ENCODE assay signal across 26 mouse cellular contexts in the genomic region with DNA sequence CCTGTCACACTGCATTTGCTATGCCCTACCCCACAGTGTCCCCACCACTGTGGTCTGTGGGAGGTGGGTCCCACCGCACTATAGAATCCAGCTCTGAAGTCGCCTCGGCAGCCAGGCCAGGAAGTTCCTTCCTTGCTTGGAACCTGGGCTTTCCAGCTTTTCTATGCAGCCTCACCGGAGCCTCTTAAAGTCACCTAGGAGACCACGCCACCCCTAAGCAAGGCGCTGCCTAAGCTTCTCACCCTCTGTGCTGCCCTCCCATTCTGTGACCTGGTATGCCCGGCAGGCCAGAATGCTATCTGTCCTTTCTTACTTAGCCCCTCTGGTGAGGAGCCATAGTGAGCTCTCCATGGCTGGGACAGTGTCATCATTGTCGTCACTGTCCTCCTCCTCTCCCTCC. TPM values are rescaled to one million over a fixed set of nuclear protein-coding genes. Genes with fewer than 3 reads are reported as not detected.
DNase-seq lines count a peak whose midpoint lies in the region; ATAC-seq and TF ChIP-seq lines count a peak whose summit lies in the region.
"Had no signal": no experiment of that assay in that cellular context is flagged by ENCODE, and none has a peak within 500 bp of the region (broad histone marks: within the 10 kb centered on the region; RNA-seq: fewer than 3 reads in every experiment).

No protein-coding gene starts in this region.

- H3K4me2 ChIP-seq in embryonic facial prominence, embryonic 13.5 days, result no peak overlapping the region
- H3K4me2 ChIP-seq in lung, embryonic 14.5 days, result no peak overlapping the region
- no peak overlapping the region for H3K4me2 ChIP-seq in kidney, embryonic 16.5 days (replicated peaks; ENCODE audit: low read depth, low read length)
- H3K4me2 ChIP-seq in forebrain, embryonic 14.5 days (ENCODE audit: low read length), result no peak overlapping the region
- H3K4me2 ChIP-seq: embryonic facial prominence, embryonic 15.5 days; forebrain, embryonic 13.5 days; limb, embryonic 12.5 days; midbrain, embryonic 11.5 days; neural tube, embryonic 12.5 days had no signal

- no peaks in the 10 kb centered on the region for H3K9me3 ChIP-seq in embryonic facial prominence, embryonic 10.5 days
- no peaks in the 10 kb centered on the region for H3K9me3 ChIP-seq in embryonic facial prominence, embryonic 13.5 days
- no peaks in the 10 kb centered on the region for H3K9me3 ChIP-seq in lung, embryonic 14.5 days (ENCODE audit: low read depth, low read length)
- H3K9me3 ChIP-seq in kidney, embryonic 16.5 days (ENCODE audit: low read length), result no peaks in the 10 kb centered on the region
- no peaks in the 10 kb centered on the region for H3K9me3 ChIP-seq in forebrain, embryonic 14.5 days (replicated peaks; ENCODE audit: control insufficient read depth, low read length)
- H3K9me3 ChIP-seq: embryonic facial prominence, embryonic 15.5 days; forebrain, embryonic 13.5 days; limb, embryonic 12.5 days; neural tube, embryonic 12.5 days had no signal

- no peaks in the 10 kb centered on the region for H3K27me3 ChIP-seq in embryonic facial prominence, embryonic 10.5 days (replicated peaks; ENCODE audit: low read depth, poor library complexity, severe bottlenecking)
- H3K27me3 ChIP-seq in embryonic facial prominence, embryonic 13.5 days, result no peaks in the 10 kb centered on the region
- H3K27me3 ChIP-seq in lung, embryonic 14.5 days (ENCODE audit: insufficient read depth, low read length), result no peaks in the 10 kb centered on the region
- H3K27me3 ChIP-seq in kidney, embryonic 16.5 days (ENCODE audit: insufficient read depth, low read length), result no peaks in the 10 kb centered on the region
- H3K27me3 ChIP-seq in forebrain, embryonic 14.5 days (replicated peaks; ENCODE audit: control insufficient read depth, insufficient read depth, low read length), result no peaks in the 10 kb centered on the region
- H3K27me3 ChIP-seq: embryonic facial prominence, embryonic 15.5 days; forebrain, embryonic 13.5 days; limb, embryonic 12.5 days; neural tube, embryonic 12.5 days had no signal

- H3K9ac ChIP-seq in embryonic facial prominence, embryonic 13.5 days, result no peak overlapping the region
- no peak overlapping the region for H3K9ac ChIP-seq in lung, embryonic 14.5 days
- no peak overlapping the region for H3K9ac ChIP-seq in kidney, embryonic 16.5 days (replicated peaks; ENCODE audit: low read length)
- H3K9ac ChIP-seq in forebrain, embryonic 14.5 days (ENCODE audit: low read length), result no peak overlapping the region
- H3K9ac ChIP-seq: embryonic facial prominence, embryonic 15.5 days; forebrain, embryonic 13.5 days; limb, embryonic 12.5 days; neural tube, embryonic 12.5 days had no signal

- 0 out of 2 replicates have a peak overlapping the region, but pooled peaks have one; percentile 37 for H3K27ac ChIP-seq in embryonic facial prominence, embryonic 10.5 days (replicated peaks)
- H3K27ac ChIP-seq in embryonic facial prominence, embryonic 13.5 days, result no peak overlapping the region
- peak overlapping the region; percentile 82; the same call in 1 of the 2 replicates for H3K27ac ChIP-seq in lung, embryonic 14.5 days (ENCODE audit: low read depth)
- H3K27ac ChIP-seq in kidney, embryonic 16.5 days (ENCODE audit: low read length), result no peak overlapping the region
- H3K27ac ChIP-seq in forebrain, embryonic 14.5 days (ENCODE audit: low read depth, low read length), result no peak overlapping the region
- H3K27ac ChIP-seq: forebrain, embryonic 13.5 days; limb, embryonic 12.5 days; neural tube, embryonic 12.5 days had no signal

- no peak for TF ChIP-seq CTCF in lung, embryonic 14.5 days (IDR thresholded peaks at IDR 0.05; ENCODE audit: low read depth)

- no peaks in the 10 kb centered on the region for H3K36me3 ChIP-seq in embryonic facial prominence, embryonic 10.5 days (replicated peaks)
- H3K36me3 ChIP-seq in embryonic facial prominence, embryonic 13.5 days, result no peaks in the 10 kb centered on the region
- H3K36me3 ChIP-seq in lung, embryonic 14.5 days (ENCODE audit: insufficient read depth), result no peaks in the 10 kb centered on the region
- H3K36me3 ChIP-seq in kidney, embryonic 16.5 days (ENCODE audit: insufficient read depth, low read length), result no peaks in the 10 kb centered on the region
- no peaks in the 10 kb centered on the region for H3K36me3 ChIP-seq in forebrain, embryonic 14.5 days (ENCODE audit: control insufficient read depth, insufficient read depth, low read length)
- H3K36me3 ChIP-seq: embryonic facial prominence, embryonic 15.5 days; limb, embryonic 12.5 days; neural tube, embryonic 12.5 days had no signal

- DNase-seq in embryonic facial prominence, embryonic 10.5 days (ENCODE audit: low spot score), result no peak
- peak; percentile 37 for DNase-seq in lung, embryonic 14.5 days
- DNase-seq in lung, postnatal 36 days, result peak; percentile 53
- no peak for DNase-seq in cerebellum, adult 9-11 months
- DNase-seq in forebrain, embryonic 14.5 days (ENCODE audit: low spot score), result no peak
- DNase-seq: adrenal gland, postnatal 14 days; cerebellum, adult 11 months; cerebellum, adult 9-10 months; embryo, embryonic 11 days; heart, postnatal 14 days; thymus, postnatal 14 days had no signal

- peaks cover 18% of the 10 kb centered on the region for H3K4me1 ChIP-seq in embryonic facial prominence, embryonic 10.5 days
- H3K4me1 ChIP-seq in embryonic facial prominence, embryonic 13.5 days, result peaks cover 12% of the 10 kb centered on the region
- H3K4me1 ChIP-seq in lung, embryonic 14.5 days (ENCODE audit: insufficient read depth), result peaks cover 6% of the 10 kb centered on the region
- H3K4me1 ChIP-seq in kidney, embryonic 16.5 days (ENCODE audit: insufficient read depth, low read length), result peaks cover 8% of the 10 kb centered on the region; the same call in 1 of the 2 replicates
- no peaks in the 10 kb centered on the region for H3K4me1 ChIP-seq in forebrain, embryonic 14.5 days (ENCODE audit: control insufficient read depth, insufficient read depth, low read length)
- H3K4me1 ChIP-seq: forebrain, embryonic 13.5 days; neural tube, embryonic 12.5 days had no signal

- ATAC-seq in embryonic facial prominence, embryonic 13.5 days (ENCODE audit: insufficient number of reproducible peaks, insufficient read depth, low FRiP score, low TSS enrichment, low read depth), result 0 out of 2 replicates have a peak, but pooled peaks have one; percentile 5
- ATAC-seq in lung, embryonic 14.5 days (ENCODE audit: insufficient read depth), result no peak
- no peak for ATAC-seq in kidney, embryonic 16.5 days (ENCODE audit: low FRiP score, low TSS enrichment)
- ATAC-seq in forebrain, embryonic 14.5 days, result no peak
- ATAC-seq: CD4-positive, CD25-positive, alpha-beta regulatory T cell, adult 4 months; forebrain, embryonic 13.5 days; hindbrain, embryonic 16.5 days had no signal

- 70% methylated on average over 8 of the region's 8 CpGs for WGBS in embryonic facial prominence, embryonic 10.5 days
- WGBS in embryonic facial prominence, embryonic 13.5 days, result 61% methylated on average over 8 of the region's 8 CpGs
- WGBS in lung, embryonic 14.5 days, result 52% methylated on average over 8 of the region's 8 CpGs
- WGBS in kidney, embryonic 16.5 days, result 76% methylated on average over 8 of the region's 8 CpGs
- 76% methylated on average over 8 of the region's 8 CpGs for WGBS in forebrain, embryonic 14.5 days

- H3K4me3 ChIP-seq in embryonic facial prominence, embryonic 10.5 days, result no peak overlapping the region
- H3K4me3 ChIP-seq in embryonic facial prominence, embryonic 13.5 days, result no peak overlapping the region
- no peak overlapping the region for H3K4me3 ChIP-seq in lung, embryonic 14.5 days (ENCODE audit: low read depth, low read length)
- H3K4me3 ChIP-seq in kidney, embryonic 16.5 days (ENCODE audit: low read length), result no peak overlapping the region
- H3K4me3 ChIP-seq in forebrain, embryonic 14.5 days (ENCODE audit: low read depth, low read length), result no peak overlapping the region
- H3K4me3 ChIP-seq: embryonic facial prominence, embryonic 15.5 days; forebrain, embryonic 13.5 days; limb, embryonic 12.5 days; myocyte; neural tube, embryonic 12.5 days had no signal

RNA-seq across cellular contexts. Expression of a gene that starts 0.6 kb away (rescaled TPM):
- polyA plus RNA-seq in embryonic facial prominence, embryonic 10.5 days (2016; fragmentation: Nextera tagmentation; extraction: Ambion mirVana), result 0.87 and 1.5 TPM in 2 replicates
- polyA plus RNA-seq in embryonic facial prominence, embryonic 13.5 days (2015; fragmentation: Nextera tagmentation; extraction: Ambion mirVana), result 1.3 and 1.4 TPM in 2 replicates
- 9.5 TPM in 2 replicates for polyA plus RNA-seq in lung, embryonic 14.5 days (2014; fragmentation: Nextera tagmentation; extraction: Ambion mirVana)
- polyA plus RNA-seq in kidney, embryonic 16.5 days (2015; fragmentation: Nextera tagmentation; extraction: Ambion mirVana), result 2.2 and 2.3 TPM in 2 replicates
- 0.10 and 0.19 TPM in 2 replicates for polyA plus RNA-seq in forebrain, embryonic 14.5 days (2014; fragmentation: Nextera tagmentation; extraction: Ambion mirVana)
- polyA plus RNA-seq: CD4-positive, CD25-positive, alpha-beta regulatory T cell, adult 4 months had no signal

RNA-seq across cellular contexts. Expression of a gene that starts 7.2 kb away (rescaled TPM):
- 0.19 and 0.20 TPM in 2 replicates for polyA plus RNA-seq in embryonic facial prominence, embryonic 10.5 days (2016; fragmentation: Nextera tagmentation; extraction: Ambion mirVana)
- polyA plus RNA-seq in embryonic facial prominence, embryonic 13.5 days (2015; fragmentation: Nextera tagmentation; extraction: Ambion mirVana), result 0.04 and 0.08 TPM in 2 replicates
- polyA plus RNA-seq in lung, embryonic 14.5 days (2014; fragmentation: Nextera tagmentation; extraction: Ambion mirVana), result 2.8 and 3.7 TPM in 2 replicates
- 0.22 and 0.34 TPM in 2 replicates for polyA plus RNA-seq in kidney, embryonic 16.5 days (2015; fragmentation: Nextera tagmentation; extraction: Ambion mirVana)
- polyA plus RNA-seq in forebrain, embryonic 14.5 days (2014; fragmentation: Nextera tagmentation; extraction: Ambion mirVana), result 0.19 and 0.56 TPM in 2 replicates
- polyA plus RNA-seq: CD4-positive, CD25-positive, alpha-beta regulatory T cell, adult 4 months; liver, adult 2 months; myocyte had no signal

RNA-seq across cellular contexts. Expression of a gene that starts 26.3 kb away (rescaled TPM):
- not detected in 2 replicates for polyA plus RNA-seq in embryonic facial prominence, embryonic 10.5 days (2016; fragmentation: Nextera tagmentation; extraction: Ambion mirVana)
- polyA plus RNA-seq in embryonic facial prominence, embryonic 13.5 days (2015; fragmentation: Nextera tagmentation; extraction: Ambion mirVana), result 0.25 TPM in 1 of 2 replicates, not detected in the other
- 0.27 TPM in 1 of 2 replicates, not detected in the other for polyA plus RNA-seq in lung, embryonic 14.5 days (2014; fragmentation: Nextera tagmentation; extraction: Ambion mirVana)
- 0.32 TPM in 1 of 2 replicates, not detected in the other for polyA plus RNA-seq in kidney, embryonic 16.5 days (2015; fragmentation: Nextera tagmentation; extraction: Ambion mirVana)
- not detected in 2 replicates for polyA plus RNA-seq in forebrain, embryonic 14.5 days (2014; fragmentation: Nextera tagmentation; extraction: Ambion mirVana)
- polyA plus RNA-seq: CD4-positive, CD25-positive, alpha-beta regulatory T cell, adult 4 months; forebrain, embryonic 13.5 days; heart, embryonic 14.5 days; hindbrain, embryonic 11.5 days; hindbrain, embryonic 16.5 days; intestine, embryonic 14.5 days; limb, embryonic 12.5 days; midbrain, embryonic 11.5 days; midbrain, postnatal 0 days; myocyte; neural tube, embryonic 12.5 days had no signal

RNA-seq across cellular contexts. Expression of a gene that starts 59.6 kb away (rescaled TPM):
- polyA plus RNA-seq in embryonic facial prominence, embryonic 10.5 days (2016; fragmentation: Nextera tagmentation; extraction: Ambion mirVana), result 23.9 and 27.5 TPM in 2 replicates
- polyA plus RNA-seq in embryonic facial prominence, embryonic 13.5 days (2015; fragmentation: Nextera tagmentation; extraction: Ambion mirVana), result 24.6 and 27.0 TPM in 2 replicates
- polyA plus RNA-seq in lung, embryonic 14.5 days (2014; fragmentation: Nextera tagmentation; extraction: Ambion mirVana), result 8.6 and 11.2 TPM in 2 replicates
- 7.4 and 11.6 TPM in 2 replicates for polyA plus RNA-seq in kidney, embryonic 16.5 days (2015; fragmentation: Nextera tagmentation; extraction: Ambion mirVana)
- 182 and 247 TPM in 2 replicates for polyA plus RNA-seq in forebrain, embryonic 14.5 days (2014; fragmentation: Nextera tagmentation; extraction: Ambion mirVana)
- polyA plus RNA-seq: CD4-positive, CD25-positive, alpha-beta regulatory T cell, adult 4 months had no signal

Comparison
In these comparisons a context has a peak if more than half of its experiments do, and no peak if none do; other contexts are left out.
1. H3K27ac ChIP-seq: peak in embryonic facial prominence, embryonic 10.5 days (single experiment) and lung, embryonic 14.5 days (single experiment); none in embryonic facial prominence, embryonic 13.5 days (single experiment), kidney, embryonic 16.5 days (single experiment) and forebrain, embryonic 14.5 days (single experiment).
2. DNase-seq: peak in lung, embryonic 14.5 days (single experiment) and lung, postnatal 36 days (single experiment); none in embryonic facial prominence, embryonic 10.5 days (single experiment), cerebellum, adult 9-11 months (single experiment) and forebrain, embryonic 14.5 days (single experiment).